Mouse (Mus musculus): ENCODE measurements around the gene Elmo3.

The Elmo3 gene

DNA sequence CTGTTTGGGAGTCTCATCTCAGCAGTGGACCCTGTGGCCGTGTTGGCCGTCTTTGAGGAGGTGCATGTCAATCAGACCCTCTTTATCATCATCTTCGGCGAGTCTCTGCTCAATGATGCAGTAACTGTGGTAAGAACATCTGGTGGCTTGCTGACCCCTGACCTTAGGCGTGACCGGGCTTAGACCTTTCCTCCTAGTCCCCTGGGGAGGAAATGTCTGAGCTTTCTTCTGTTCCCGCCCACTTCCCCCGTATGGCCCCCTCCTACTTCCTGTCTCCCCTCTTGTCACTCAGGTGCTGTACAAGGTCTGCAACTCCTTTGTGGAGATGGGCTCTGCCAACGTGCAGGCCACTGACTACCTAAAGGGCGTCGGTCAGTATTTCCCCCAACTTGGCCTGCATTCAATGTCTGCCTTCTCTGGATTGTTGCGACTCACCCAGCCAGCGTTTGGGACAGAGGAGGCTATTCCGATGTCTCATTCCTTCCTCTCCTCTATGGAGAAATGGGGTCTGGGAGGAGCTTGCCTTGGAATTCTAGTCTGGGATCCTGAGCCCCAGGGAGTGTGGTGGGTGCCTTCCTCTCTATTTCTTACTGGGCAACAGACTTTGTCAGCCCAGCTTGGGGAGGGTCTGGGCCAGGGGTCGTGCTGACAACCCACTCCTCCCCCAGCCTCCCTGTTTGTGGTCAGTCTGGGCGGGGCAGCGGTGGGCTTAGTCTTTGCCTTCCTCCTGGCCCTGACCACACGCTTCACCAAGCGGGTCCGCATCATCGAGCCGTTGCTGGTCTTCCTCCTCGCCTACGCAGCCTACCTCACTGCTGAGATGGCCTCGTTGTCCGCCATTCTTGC, 50.0 kb downstream of the Elmo3 start:
- no peak for DNase-seq (ENCODE audit: low read depth)

DNA sequence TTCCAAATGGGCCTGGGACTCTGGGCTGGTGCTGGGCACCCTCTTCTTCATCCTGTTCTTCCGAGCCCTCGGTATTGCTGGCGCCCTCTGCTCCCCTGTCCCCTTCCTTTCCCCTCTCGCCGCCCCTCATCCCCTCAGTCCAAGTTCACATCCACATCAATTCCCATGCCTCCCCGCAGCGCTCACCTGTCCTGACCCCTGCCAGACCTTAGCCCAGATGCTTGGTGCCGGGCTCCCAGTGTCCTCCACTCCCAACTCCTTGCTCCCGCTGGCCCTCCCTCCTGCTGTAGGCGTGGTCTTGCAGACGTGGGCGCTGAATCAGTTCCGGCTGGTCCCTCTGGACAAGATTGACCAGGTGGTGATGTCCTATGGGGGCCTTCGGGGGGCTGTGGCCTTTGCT, 51.3 kb downstream of the Elmo3 start:
- DNase-seq (ENCODE audit: low read depth), result no peak

DNA sequence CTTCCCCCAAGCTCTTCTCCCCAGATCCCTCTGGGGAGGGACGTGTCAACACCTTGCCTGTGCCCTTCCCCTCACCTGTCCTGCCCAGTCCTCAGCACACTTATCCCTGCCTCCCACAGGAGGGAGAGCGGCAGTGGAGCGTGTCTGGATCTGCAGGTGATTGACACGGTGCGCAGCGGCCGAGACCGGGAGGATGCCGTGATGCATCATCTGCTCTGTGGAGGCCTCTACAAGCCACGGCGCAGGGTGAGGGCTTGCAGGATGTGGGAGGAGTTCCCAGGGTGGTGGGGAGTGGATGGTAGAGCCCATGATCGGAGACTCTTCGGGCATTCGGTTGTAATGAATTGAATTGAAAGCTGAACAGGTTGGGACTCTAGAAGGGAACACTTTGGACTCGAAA, 53.8 kb downstream of the Elmo3 start:
- no peak for DNase-seq (ENCODE audit: low read depth)

DNA sequence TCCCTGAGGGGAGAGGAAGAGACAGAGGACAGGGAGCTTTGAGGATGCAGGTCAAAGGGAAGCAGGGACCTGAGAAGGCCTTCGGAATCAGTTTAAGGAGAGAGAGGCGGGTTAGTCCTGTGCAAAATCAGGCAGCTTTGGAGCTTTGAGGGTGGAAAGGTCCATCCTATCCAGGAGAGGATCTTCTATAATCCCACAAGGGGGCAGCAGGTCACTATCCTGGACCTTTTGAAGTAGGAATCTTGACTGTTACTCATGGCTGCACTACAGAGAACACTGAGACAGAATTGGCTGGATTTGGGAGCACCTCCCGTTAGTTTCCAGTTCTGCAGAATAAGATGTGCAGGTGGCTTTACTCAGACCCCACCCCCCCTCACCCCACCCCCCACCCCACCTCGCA, 54.2 kb downstream of the Elmo3 start:
- DNase-seq (ENCODE audit: low read depth), result no peak
